Mouse (Mus musculus) kidney, embryonic 15.5 days (tissue): ENCODE results near the gene Ttc34. TPM values are rescaled to one million over a fixed set of nuclear protein-coding genes. Genes with fewer than 3 reads are reported as not detected.

Source experiments
- ATAC-seq: fragments of 200-750 bp; cut with Nextera tagmentation; replicated peaks from 2 replicates; pipeline ENCODE4 v1.8.0; 2017; ENCODE audit warnings: moderate TSS enrichment; ENCODE audit not compliant: low FRiP score
- H3K27ac ChIP-seq: fragments of 300-500 bp; sonication (generic); 2 replicates; pipeline ENCODE4 v1.5.1; 2015; ENCODE audit warnings: mild to moderate bottlenecking, inconsistent platforms
- H3K27me3 ChIP-seq: fragments of 300-500 bp; sonication (generic); 2 replicates; pipeline ENCODE4 v1.6.1; 2015; ENCODE audit warnings: inconsistent platforms
- H3K36me3 ChIP-seq: fragments of 300-500 bp; sonication (generic); 2 replicates; pipeline ENCODE4 v1.6.1; 2015; ENCODE audit warnings: inconsistent platforms
- H3K4me1 ChIP-seq: fragments of 300-500 bp; sonication (generic); 2 replicates; pipeline ENCODE4 v1.6.1; 2015; ENCODE audit warnings: inconsistent platforms
- H3K4me2 ChIP-seq: fragments of 300-500 bp; sonication (generic); 2 replicates; pipeline ENCODE4 v1.6.1; 2015; ENCODE audit warnings: moderate library complexity, mild to moderate bottlenecking, inconsistent platforms
- H3K4me3 ChIP-seq: fragments of 300-500 bp; sonication (generic); replicated peaks from 2 replicates; pipeline ENCODE4 v1.5.1; 2015; ENCODE audit warnings: mild to moderate bottlenecking, inconsistent platforms
- H3K9ac ChIP-seq: fragments of 300-500 bp; sonication (generic); 2 replicates; pipeline ENCODE4 v1.6.1; 2015; ENCODE audit warnings: mild to moderate bottlenecking, inconsistent platforms
- H3K9me3 ChIP-seq: fragments of 300-500 bp; sonication (generic); replicated peaks from 2 replicates; pipeline ENCODE4 v1.6.1; 2016; ENCODE audit warnings: inconsistent platforms
- WGBS: fragments of 180-500 bp; shearing (Covaris S2); methylation state at CpG from one replicate; pipeline ENCODE4 v1.1.7; 2015; ENCODE audit warnings: mixed read lengths; 5-methylcytosine and 5-hydroxymethylcytosine counted together
- polyA plus RNA-seq: library from polyadenylated mRNA; unstranded; fragments of >200 nt; fragmentation: Nextera tagmentation; extraction: Ambion mirVana; gene quantifications from 2 replicates; pipeline ENCODE4 v1.2.1, GENCODE M21; 2015

Ttc34 gene
- polyA plus RNA-seq, 1 experiment from 2014 or later = 0.99 TPM

DNA sequence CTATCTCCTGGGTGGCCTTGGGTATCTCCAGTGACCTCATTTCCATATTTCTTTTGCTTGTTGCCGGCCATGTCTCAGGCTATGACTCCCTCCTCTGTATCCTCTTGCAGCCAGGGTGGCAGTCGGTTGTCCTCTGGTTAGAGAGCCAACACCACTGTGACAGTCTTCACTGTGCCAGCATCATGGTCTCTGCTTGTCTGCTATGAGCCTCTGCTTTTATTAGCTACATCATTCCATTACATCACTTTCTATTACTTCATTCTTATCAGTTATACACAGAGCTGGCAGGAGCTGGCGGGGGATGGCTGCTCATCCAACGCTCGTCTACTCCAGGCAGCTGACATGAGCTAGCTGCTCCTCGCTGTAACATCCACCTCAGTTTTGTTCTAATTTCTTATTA is 43.5 kb downstream of the Ttc34 start:
- no peak for ATAC-seq
- Histone ChIP-seq H3K4me3 (no peak overlapping the region), H3K27ac (no peak overlapping the region), H3K9ac (no peak overlapping the region), H3K36me3 (no peaks in the 10 kb centered on the region), H3K4me2 (no peak overlapping the region), H3K9me3 (no peaks in the 10 kb centered on the region), H3K4me1 (peaks cover 8% of the 10 kb centered on the region), H3K27me3 (peaks cover 12% of the 10 kb centered on the region)
- 77% methylated on average over 6 of the region's 6 CpGs for WGBS

DNA sequence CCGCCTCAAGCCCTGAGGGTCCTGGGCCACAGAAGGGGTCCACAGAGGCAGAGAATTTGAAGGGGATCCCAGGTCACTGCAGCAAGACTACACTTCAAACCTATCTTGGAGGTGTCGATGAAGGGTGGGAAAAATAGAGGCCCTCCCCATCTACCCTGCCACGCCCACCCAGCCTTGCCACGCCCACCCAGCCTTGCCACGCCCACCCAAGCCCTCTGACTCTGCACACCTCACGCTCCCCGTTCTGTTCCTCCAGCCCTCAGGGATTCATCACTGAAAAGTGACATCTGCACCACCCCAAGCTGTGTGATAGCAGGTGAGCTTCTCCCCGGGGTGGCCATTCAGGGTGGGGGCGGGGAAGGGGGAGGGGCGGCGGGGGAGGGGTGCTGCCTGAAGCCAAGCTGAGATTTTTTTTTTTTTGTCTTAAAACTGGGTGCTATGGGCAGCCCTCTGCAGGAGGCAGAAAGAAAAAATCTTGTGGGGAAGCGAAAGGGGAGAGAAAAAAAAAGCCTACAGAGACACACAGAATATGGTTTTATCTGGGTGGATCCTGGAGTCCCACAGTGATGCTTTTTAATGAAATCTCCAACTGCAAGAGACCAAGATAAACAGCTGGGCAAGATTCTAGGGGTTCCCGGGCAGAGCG is 44.9 kb downstream of the Ttc34 start:
- Histone ChIP-seq H3K4me2 (no peak overlapping the region), H3K4me1 (peaks cover 8% of the 10 kb centered on the region), H3K27ac (no peak overlapping the region), H3K36me3 (no peaks in the 10 kb centered on the region), H3K9ac (no peak overlapping the region), H3K9me3 (no peaks in the 10 kb centered on the region), H3K4me3 (no peak overlapping the region), H3K27me3 (peaks cover 6% of the 10 kb centered on the region; the same call in 1 of the 2 replicates)
- ATAC-seq = no peak
- 28% methylated on average over 14 of the region's 14 CpGs for WGBS

DNA sequence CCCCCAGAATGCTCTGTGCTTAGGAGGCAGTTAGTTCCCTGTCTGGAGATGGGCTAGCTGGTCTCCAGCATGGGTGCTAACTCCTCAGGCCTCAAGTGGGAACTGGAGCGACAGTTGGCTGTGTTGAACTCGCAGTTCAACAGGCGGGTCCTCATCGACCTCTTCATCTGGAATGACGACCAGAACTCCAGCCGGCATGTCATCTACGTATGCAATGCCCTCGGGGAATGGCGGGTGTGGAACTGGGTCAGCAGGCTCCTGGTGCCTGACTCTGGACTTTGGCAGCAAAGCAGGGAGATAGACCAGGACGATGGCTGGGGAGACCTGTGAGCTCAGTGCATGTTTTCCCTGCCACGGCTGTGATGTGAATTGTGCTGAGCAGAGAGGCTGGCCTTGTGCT is 48.2 kb downstream of the Ttc34 start:
- Histone ChIP-seq H3K27ac (no peak overlapping the region), H3K4me2 (no peak overlapping the region), H3K9me3 (no peaks in the 10 kb centered on the region), H3K36me3 (no peaks in the 10 kb centered on the region), H3K4me1 (no peaks in the 10 kb centered on the region), H3K27me3 (peaks cover 6% of the 10 kb centered on the region; the same call in 1 of the 2 replicates), H3K9ac (no peak overlapping the region), H3K4me3 (no peak overlapping the region)
- WGBS = 78% methylated on average over 11 of the region's 11 CpGs
- ATAC-seq = no peak

DNA sequence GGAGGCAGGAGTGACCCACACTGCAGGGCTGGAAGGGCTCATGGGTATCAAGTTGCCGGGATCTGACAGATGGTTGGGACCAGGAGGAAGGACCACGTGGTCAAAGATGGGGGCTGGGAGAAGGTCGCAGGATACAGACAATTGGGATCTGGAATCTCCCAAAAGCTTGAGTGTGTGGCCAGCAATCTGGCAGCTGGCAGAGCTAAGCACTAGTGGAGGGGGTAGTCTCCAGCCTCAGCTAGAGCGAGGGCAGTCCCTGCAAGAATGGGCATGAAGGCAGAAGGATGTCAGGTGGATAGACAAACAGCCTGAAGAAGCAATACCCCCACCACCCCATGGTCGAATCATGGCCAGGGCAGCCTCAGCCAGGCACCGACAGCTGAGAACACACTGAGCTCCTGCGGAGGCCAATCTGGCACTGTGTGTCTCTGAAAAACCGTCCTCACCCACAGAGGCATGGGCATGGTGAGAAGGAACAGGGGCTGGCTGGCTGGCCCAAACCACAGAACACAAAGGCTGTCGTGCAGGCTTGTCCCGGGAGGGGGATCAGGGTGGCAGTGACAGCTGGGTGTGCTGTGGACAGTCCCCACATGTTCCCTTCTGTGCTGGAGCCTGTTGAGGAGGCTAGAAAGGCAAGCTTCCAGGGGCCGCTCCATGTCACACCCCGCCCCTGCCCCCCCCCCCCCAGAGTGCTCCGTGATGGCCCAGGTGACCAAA is 49.8 kb downstream of the Ttc34 start:
- Histone ChIP-seq H3K4me1 (no peaks in the 10 kb centered on the region), H3K36me3 (no peaks in the 10 kb centered on the region), H3K4me3 (no peak overlapping the region), H3K9ac (no peak overlapping the region), H3K9me3 (no peaks in the 10 kb centered on the region), H3K27me3 (no peaks in the 10 kb centered on the region; the same call in 1 of the 2 replicates), H3K27ac (no peak overlapping the region), H3K4me2 (no peak overlapping the region)
- 60% methylated on average over 12 of the region's 13 CpGs for WGBS
- ATAC-seq = 0 out of 2 replicates have a peak, but pooled peaks have one; percentile 54

DNA sequence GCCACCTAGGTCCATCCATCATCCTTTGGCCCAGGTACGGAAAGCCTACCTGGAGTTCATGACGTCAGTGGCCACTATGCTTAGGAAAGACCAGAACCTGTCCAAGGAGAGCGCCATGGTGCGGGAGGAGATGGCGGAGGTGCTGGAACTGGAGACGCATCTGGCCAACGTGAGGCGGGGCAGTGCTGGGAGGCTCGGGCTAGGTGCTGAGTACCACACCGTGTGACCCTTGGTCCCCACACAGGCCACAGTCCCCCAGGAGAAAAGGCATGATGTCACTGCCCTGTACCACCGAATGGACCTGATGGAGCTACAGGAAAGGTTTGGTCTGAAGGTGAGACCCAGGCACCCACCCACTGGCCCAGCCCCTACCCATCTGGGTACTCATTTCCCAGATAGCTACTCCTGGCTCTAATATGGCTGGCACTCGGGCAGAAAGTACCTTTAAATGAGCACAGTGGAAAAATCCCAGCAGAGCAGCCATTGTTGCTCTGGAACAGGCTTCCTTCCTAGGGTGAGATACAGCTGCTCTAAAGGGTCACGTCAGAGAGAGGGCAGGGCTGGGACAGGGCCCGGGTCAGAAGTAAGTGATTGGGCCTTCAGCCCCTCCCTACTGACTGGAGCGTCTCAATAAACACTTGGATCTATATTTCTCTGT is 50.5 kb downstream of the Ttc34 start:
- H3K4me1 ChIP-seq = no peaks in the 10 kb centered on the region
- H3K36me3 ChIP-seq = no peaks in the 10 kb centered on the region
- 73% methylated on average over 15 of the region's 15 CpGs for WGBS
- no peaks in the 10 kb centered on the region; the same call in 1 of the 2 replicates for H3K27me3 ChIP-seq
- no peak for ATAC-seq
- H3K4me2 ChIP-seq = no peak overlapping the region
- H3K9me3 ChIP-seq = no peaks in the 10 kb centered on the region
- H3K4me3 ChIP-seq = no peak overlapping the region
- H3K27ac ChIP-seq = no peak overlapping the region
- H3K9ac ChIP-seq = no peak overlapping the region

DNA sequence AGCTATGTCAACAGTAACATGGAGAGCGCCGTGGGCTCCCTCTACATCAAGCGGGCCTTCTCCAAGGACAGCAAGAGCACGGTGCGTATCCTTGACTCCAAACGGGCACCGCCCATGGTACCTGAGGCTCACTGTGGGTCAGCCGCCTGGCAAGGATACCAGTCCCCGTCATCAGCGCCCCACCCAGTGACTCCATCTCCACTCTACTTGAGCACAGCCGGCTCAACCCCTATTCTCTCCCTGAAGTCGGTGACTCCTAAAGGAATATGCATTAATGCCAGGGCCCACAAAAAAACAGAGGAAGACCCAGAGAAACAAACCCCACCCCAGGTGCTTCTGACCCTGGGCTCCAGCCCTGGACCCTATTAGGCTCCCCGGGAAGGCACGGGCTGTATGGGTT is 53.6 kb downstream of the Ttc34 start:
- Histone ChIP-seq H3K4me2 (no peak overlapping the region), H3K36me3 (no peaks in the 10 kb centered on the region), H3K9ac (no peak overlapping the region), H3K4me3 (no peak overlapping the region), H3K4me1 (no peaks in the 10 kb centered on the region), H3K27ac (no peak overlapping the region), H3K9me3 (no peaks in the 10 kb centered on the region), H3K27me3 (no peaks in the 10 kb centered on the region)
- ATAC-seq = no peak
- 87% methylated on average over 14 of the region's 14 CpGs for WGBS

DNA sequence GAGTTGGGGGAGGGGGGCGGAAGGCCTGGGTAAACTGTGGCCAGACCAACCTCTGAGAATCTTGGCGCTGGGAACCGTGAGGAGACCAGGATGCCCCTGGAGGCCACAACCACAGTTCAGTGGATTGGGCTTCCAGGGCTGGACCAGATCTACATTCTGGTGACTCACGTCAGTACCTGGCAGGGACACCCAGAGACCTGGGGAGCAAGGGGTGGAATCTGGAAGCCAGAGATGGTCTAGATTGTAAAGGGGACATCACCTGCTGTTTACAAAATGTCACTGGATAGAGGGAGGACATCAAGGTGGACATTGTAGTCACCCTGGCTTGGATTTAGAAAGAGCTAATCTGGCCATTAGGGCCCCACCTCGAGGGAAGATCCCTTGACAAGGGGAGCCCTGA is 58.3 kb downstream of the Ttc34 start:
- 85% methylated on average over 5 of the region's 5 CpGs for WGBS
- no peaks in the 10 kb centered on the region for H3K9me3 ChIP-seq
- H3K36me3 ChIP-seq = no peaks in the 10 kb centered on the region
- H3K27ac ChIP-seq = no peak overlapping the region
- no peak for ATAC-seq
- peaks cover 26% of the 10 kb centered on the region for H3K4me1 ChIP-seq
- no peak overlapping the region for H3K9ac ChIP-seq
- H3K27me3 ChIP-seq = no peaks in the 10 kb centered on the region
- no peak overlapping the region for H3K4me3 ChIP-seq
- H3K4me2 ChIP-seq = no peak overlapping the region

DNA sequence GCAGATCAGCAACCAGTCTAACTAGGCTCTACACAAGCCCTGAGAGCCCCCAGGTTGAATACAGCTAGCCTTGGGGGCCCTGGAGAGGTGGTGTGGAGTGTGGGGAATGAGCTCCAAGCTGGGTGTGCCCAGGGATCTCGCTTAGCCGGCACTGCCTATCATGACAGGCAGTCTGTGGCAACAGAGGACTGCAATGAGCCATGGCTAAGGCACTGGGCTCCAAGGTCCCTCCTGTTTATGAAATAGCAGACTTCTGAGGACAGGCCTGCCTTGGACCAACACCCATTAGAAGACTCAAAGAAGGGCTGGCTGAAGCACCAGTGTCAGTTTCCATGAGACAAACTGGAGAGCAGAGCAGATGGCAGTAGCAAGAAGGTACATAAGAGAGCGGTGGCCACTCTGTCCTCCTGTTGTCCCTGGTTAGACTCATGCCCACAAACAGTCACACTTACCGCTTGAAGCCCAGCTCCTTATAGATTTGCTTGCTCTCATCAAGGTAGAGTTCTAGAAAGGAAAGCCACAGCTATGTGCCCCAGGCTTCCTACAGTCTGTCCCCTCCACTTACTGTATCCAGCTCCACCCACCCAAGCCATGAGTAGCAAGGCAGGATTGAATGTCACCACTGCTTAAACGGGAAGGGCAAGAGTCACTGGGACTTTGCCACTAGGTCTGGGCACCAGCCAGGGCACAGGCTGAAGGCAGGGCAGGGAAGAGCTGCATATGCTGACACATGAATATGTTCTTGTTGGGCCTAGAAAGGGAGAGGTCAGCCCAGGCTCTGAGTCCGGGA is 60.6 kb downstream of the Ttc34 start:
- no peak for ATAC-seq
- no peak overlapping the region for H3K27ac ChIP-seq
- 0 out of 2 replicates have a peak, but pooled peaks cover 2% of the 10 kb centered on the region for H3K27me3 ChIP-seq
- peak overlapping the region; percentile 95 for H3K4me2 ChIP-seq
- peak overlapping the region; percentile 70 for H3K9ac ChIP-seq
- WGBS = 66% methylated on average over 6 of the region's 6 CpGs
- H3K4me1 ChIP-seq = peaks cover 26% of the 10 kb centered on the region
- H3K4me3 ChIP-seq = peak overlapping the region; percentile 62
- H3K36me3 ChIP-seq = no peaks in the 10 kb centered on the region
- H3K9me3 ChIP-seq = no peaks in the 10 kb centered on the region

DNA sequence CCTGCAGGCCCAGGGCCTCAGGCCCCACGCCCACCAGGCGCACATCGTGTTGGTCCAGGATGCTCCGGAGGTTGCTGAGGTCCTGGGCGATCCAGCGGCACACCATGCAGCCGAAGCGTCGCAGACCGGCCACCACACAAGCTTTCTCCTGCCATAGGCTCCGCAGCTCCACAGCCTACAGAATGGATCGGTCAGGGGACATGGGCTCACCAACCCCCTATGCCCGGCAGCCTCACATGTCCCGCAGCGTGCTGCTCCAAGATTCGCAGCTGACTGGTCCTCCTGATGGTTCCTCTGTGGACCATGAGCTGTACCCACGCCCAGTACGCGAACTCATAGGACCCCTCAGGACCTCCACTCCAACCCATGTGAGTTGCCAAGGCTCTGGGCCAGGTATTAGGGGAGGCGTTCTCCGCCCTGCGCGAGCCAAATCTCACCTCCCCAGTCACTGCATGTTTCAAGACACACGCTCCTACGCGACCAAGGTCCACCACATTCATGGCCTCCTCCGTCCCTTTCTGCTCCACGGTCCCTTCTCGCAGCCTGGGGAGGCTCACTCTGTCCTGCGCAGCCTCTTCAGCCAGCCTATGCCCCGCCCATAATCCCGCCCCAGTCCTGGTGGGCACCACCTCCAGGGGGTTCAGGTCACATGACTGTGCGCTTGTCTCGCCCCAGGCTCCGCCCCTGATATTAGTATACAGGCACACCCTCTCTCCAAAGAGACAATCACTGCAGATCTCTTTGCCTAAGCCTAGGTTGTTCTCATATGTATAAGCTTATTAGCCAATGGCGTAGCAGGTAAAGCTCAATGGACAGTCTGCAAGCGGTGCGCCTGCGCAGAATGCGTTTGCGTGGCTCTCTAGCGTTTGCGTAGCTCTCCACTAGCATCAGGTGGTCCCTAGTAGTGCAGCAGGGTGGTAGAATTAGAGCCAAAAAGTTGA is 61.5 kb downstream of the Ttc34 start, which contains the start of gene Fam213b:
Gene Fam213b, minus strand, starts transcription at position 630 of the 941 bp plus-strand sequence.
- 0 out of 2 replicates have a peak, but pooled peaks cover 2% of the 10 kb centered on the region for H3K27me3 ChIP-seq
- 2% methylated on average over 43 of the region's 43 CpGs for WGBS
- no peaks in the 10 kb centered on the region for H3K9me3 ChIP-seq
- H3K36me3 ChIP-seq = no peaks in the 10 kb centered on the region
- peak within 1 kb of the TSS; percentile 95 for H3K4me2 ChIP-seq
- H3K4me3 ChIP-seq = peak within 1 kb of the TSS; percentile 62
- peaks cover 26% of the 10 kb centered on the region for H3K4me1 ChIP-seq
- H3K27ac ChIP-seq = peak within 1 kb of the TSS; percentile 78
- peak; percentile 97 for ATAC-seq
- H3K9ac ChIP-seq = peak within 1 kb of the TSS; percentile 70

DNA sequence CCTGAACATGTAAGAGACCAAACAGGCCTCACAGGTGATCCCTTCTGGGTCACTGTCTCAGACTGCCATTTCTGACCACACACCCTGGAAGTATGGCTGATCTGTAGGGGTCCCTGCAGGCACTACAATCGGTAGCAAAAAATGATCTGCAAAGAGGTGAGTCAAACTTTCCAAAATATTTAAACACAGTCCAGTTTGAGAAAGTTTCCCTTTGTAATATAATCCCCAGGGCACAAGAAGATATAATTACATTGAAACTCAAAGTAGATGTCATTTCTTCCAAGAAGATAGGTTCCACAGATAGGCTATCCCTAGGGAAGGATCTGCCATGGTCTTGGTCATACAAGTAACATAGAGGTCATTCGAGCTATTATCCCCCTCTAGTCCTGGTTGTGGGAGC is 65.1 kb downstream of the Ttc34 start:
- H3K4me1 ChIP-seq = peaks cover 28% of the 10 kb centered on the region
- WGBS = 88% methylated on average over 2 of the region's 2 CpGs
- H3K27me3 ChIP-seq = 0 out of 2 replicates have a peak, but pooled peaks cover 2% of the 10 kb centered on the region
- no peak overlapping the region for H3K27ac ChIP-seq
- no peak overlapping the region for H3K4me2 ChIP-seq
- H3K9ac ChIP-seq = no peak overlapping the region
- H3K4me3 ChIP-seq = no peak overlapping the region
- no peaks in the 10 kb centered on the region for H3K9me3 ChIP-seq
- ATAC-seq = no peak
- H3K36me3 ChIP-seq = no peaks in the 10 kb centered on the region
